Mouse (Mus musculus) midbrain, embryonic 12.5 days (tissue): ENCODE results near the gene Mtus2. TPM values are rescaled to one million over a fixed set of nuclear protein-coding genes. Genes with fewer than 3 reads are reported as not detected.
A peak's percentile ranks its signal among the peaks of the same experiment; 100 is the strongest.

Source experiments
- ATAC-seq: fragments of 200-750 bp; cut with Nextera tagmentation; 2 replicates; pipeline ENCODE4 v1.8.0; 2017; ENCODE audit warnings: low read depth, moderate TSS enrichment, moderate library complexity; ENCODE audit not compliant: low FRiP score
- H3K27ac ChIP-seq: fragments of 300-500 bp; sonication (generic); replicated peaks from 2 replicates; pipeline ENCODE4 v1.5.1; 2016; ENCODE audit warnings: mild to moderate bottlenecking
- H3K27me3 ChIP-seq: fragments of 300-500 bp; sonication (generic); 2 replicates; pipeline ENCODE4 v1.6.1; 2016; ENCODE audit warnings: mild to moderate bottlenecking
- H3K36me3 ChIP-seq: fragments of 300-500 bp; sonication (generic); 2 replicates; pipeline ENCODE4 v1.6.1; 2016
- H3K4me1 ChIP-seq: fragments of 300-500 bp; sonication (generic); 2 replicates; pipeline ENCODE4 v1.6.1; 2016
- H3K4me2 ChIP-seq: fragments of 300-500 bp; sonication (generic); replicated peaks from 2 replicates; pipeline ENCODE4 v1.6.1; 2016; ENCODE audit warnings: mild to moderate bottlenecking, moderate library complexity
- H3K4me3 ChIP-seq: fragments of 300-500 bp; sonication (generic); 2 replicates; pipeline ENCODE4 v1.5.1; 2016; ENCODE audit warnings: mild to moderate bottlenecking
- H3K9ac ChIP-seq: fragments of 300-500 bp; sonication (generic); replicated peaks from 2 replicates; pipeline ENCODE4 v1.6.1; 2016; ENCODE audit warnings: mild to moderate bottlenecking, moderate library complexity
- H3K9me3 ChIP-seq: fragments of 300-500 bp; sonication (generic); 2 replicates; pipeline ENCODE4 v1.6.1; 2016; ENCODE audit warnings: mild to moderate bottlenecking
- WGBS: fragments of 180-500 bp; shearing (Covaris S2); methylation state at CpG from one replicate; pipeline ENCODE4 v1.1.7; 2016; 5-methylcytosine and 5-hydroxymethylcytosine counted together
- polyA plus RNA-seq: library from polyadenylated mRNA; unstranded; fragments of >200 nt; fragmentation: Nextera tagmentation; extraction: Ambion mirVana; gene quantifications from 2 replicates; pipeline ENCODE4 v1.2.1, GENCODE M21; 2016

The Mtus2 gene
- 24.0 and 25.4 TPM in 2 replicates for polyA plus RNA-seq

DNA sequence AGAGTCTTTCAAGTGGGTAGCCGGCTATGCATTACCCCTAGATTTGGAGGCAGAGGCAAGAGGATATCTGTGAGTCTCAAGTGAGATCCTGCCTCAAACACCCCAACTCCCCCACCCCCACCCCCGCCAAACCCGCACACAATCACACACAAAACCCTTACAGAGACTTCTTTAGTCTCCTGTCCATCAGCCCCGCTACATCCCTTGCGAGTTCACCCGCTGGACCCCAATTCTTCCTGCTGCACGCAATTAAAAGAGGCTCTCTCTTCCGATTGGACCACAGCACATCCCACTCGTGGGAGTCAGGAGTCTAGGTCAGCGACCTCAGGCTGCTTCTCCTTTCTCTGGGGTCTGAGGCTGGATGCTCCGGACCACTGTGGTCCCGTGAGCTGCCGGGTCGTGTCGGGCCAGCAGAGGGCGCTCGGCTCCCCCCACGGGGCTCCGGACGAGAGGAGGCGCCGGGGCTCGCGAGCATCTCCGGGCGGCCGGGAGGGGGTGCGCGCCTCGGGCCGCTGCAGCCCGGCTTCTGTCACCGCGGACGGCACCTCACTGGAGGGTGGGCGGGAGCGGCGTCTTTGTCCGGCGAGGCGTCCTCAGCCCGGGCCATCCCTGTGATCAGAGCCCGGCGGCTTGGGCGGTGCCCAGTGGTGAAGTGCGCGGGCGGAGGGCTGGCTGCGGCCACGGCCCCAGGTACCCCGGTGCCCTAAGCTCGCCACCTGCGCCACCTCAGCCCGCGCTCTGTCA is at the start of gene Mtus2:
Mtus2 (plus strand) TSS at position 500 of the 744 bp plus-strand sequence.
- Histone ChIP-seq H3K4me3 (peak within 1 kb of the TSS; percentile 73), H3K4me1 (peaks cover 17% of the 10 kb centered on the region), H3K4me2 (peak within 1 kb of the TSS; percentile 98), H3K27ac (peak within 1 kb of the TSS; percentile 30; the same call in 1 of the 2 replicates), H3K27me3 (peaks cover 34% of the 10 kb centered on the region), H3K9me3 (no peaks in the 10 kb centered on the region), H3K9ac (peak within 1 kb of the TSS; percentile 71), H3K36me3 (no peaks in the 10 kb centered on the region)
- WGBS: 1% methylated on average over 55 of the region's 55 CpGs
- peak; percentile 96 for ATAC-seq

DNA sequence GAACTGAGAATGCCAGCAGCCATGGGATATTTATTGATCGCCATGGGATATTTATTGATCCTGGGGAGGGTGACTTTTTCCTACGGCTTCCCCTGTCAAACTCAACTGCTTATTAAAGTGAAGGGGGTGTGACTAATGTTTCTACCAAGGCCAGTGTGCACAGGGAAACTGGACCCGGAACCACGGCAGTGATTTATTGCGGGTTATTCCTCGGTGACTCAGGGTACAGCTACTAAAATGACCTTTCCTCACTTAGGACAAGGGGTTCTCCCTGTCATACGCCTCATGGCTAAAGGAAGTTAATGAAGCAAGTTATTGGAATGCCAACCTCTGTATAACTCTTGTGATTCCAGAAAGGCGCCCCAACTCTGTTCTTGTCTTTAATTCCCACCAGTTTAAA is 49.3 kb upstream of the Mtus2 start:
- Histone ChIP-seq H3K9me3 (no peaks in the 10 kb centered on the region), H3K27me3 (no peaks in the 10 kb centered on the region), H3K27ac (no peak overlapping the region), H3K36me3 (no peaks in the 10 kb centered on the region), H3K9ac (no peak overlapping the region), H3K4me1 (no peaks in the 10 kb centered on the region), H3K4me3 (no peak overlapping the region), H3K4me2 (no peak overlapping the region)
- ATAC-seq: no peak
- 88% methylated on average over 8 of the region's 8 CpGs for WGBS

DNA sequence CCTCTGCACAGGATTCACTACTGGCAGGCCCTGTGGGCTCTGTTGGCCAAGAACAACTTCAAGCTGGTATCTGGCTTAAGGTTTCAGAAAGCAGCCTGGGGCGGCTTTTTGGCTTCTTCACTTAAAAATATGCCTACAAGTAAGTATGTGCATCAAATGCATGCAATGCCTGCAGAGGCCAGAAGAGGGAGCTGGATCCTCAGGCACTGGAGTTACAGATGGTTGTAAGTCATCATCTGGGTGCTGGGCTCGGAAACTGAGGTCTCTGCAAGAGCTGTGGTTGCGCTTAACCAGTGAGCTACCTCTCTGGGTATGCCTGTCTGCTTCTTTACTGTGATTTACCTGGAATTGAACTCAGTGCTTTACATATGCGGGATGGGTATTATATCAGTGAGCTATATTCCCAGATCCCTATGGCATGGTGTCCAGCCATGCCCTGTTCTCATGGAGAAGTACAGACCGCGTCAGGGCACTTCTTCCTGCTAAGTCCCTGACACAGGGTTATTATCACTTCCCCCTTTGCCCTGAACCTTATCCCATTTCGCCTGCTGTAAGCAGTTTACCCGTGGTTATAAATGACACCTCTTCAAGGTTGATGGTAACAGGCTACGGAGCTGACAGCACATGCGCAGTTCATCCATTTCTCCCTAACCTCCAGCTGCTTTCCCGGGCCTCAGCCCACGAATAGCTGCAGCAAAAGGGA is 46.2 kb upstream of the Mtus2 start:
- H3K36me3 ChIP-seq: no peaks in the 10 kb centered on the region
- 84% methylated on average over 12 of the region's 12 CpGs for WGBS
- H3K27me3 ChIP-seq: no peaks in the 10 kb centered on the region
- no peak overlapping the region for H3K4me3 ChIP-seq
- H3K4me1 ChIP-seq: no peaks in the 10 kb centered on the region
- ATAC-seq: no peak
- no peak overlapping the region for H3K27ac ChIP-seq
- H3K9me3 ChIP-seq: no peaks in the 10 kb centered on the region
- H3K9ac ChIP-seq: no peak overlapping the region
- no peak overlapping the region for H3K4me2 ChIP-seq

DNA sequence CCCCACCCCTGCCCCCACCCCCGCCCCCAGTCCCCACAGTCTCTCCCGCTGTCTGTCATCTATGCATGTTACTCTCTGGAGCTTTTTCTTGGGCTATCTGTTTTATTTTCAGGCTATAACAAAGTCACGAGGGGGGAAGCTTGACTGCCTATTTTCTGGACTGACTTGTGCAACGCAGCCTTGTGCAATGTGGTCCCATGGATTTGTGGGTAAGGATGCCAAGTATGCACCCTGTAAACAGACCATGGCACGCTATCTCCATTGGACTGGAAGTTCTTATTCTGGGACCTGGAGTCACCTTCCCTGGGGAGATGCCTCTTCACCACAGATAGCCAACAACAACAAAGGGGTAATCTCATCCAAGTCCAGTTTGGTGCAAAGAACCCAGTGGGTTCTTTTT is 45.4 kb upstream of the Mtus2 start:
- 80% methylated on average over 5 of the region's 5 CpGs for WGBS
- no peak overlapping the region for H3K27ac ChIP-seq
- no peak overlapping the region for H3K9ac ChIP-seq
- no peaks in the 10 kb centered on the region for H3K4me1 ChIP-seq
- H3K4me3 ChIP-seq: no peak overlapping the region
- H3K4me2 ChIP-seq: no peak overlapping the region
- ATAC-seq: no peak
- H3K27me3 ChIP-seq: no peaks in the 10 kb centered on the region
- H3K36me3 ChIP-seq: no peaks in the 10 kb centered on the region
- no peaks in the 10 kb centered on the region for H3K9me3 ChIP-seq

DNA sequence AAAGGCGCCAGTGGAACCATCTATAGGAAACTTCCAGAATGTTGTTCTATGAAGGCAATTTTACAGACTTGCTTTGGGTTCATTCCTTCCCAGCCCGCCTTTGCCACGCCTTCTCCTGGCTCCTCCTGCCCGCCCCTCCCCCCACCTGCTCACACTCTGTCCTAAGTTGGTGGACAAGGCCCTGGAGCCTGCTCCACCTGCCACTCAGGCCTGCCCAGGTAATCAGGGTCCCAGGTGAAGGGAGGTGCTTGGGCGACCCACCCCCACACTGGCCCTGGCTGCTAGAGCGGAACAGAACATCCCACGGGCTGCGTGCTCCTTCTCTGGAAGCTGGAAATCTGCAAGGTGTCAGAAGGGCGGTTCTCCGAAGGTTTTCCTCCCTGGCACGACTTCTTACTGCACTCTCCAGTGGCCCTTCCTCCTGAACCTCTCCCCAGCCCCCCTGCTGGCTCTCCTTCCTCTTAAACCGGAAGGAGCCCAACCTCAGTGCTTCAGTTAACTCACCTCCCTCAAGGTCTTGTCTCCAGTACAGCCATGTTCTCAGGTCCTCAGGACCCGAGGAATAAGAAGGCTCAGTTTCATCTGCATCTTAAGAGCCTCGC is 43.8 kb upstream of the Mtus2 start:
- Histone ChIP-seq H3K9ac (no peak overlapping the region), H3K4me1 (no peaks in the 10 kb centered on the region)
- ATAC-seq: no peak

DNA sequence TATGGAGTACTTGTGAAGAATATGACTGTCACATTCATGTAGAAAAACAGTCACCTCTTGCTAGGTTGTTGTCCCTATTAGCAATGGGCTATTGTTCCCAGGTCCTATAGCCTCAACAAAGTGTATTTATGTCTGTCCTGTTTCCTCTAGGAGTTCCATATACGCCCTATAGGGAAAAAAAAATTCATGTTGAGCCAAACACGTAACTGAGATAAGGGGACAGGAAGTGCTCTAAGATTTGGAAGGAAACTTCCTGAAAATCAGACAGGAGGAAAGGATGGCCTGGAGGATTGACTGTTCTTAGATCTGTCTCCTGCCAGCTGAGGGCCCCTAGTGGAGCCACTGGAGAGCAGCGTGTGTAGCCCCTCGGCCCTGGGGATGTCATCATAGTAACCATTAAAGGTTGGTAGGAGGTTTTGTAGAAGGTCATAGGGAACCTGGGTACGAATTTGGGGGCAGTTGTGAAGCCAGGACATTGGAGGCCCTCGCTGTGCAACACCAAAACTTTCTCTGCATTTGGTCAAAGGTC is 42.0 kb upstream of the Mtus2 start:
- Histone ChIP-seq H3K36me3 (no peaks in the 10 kb centered on the region), H3K9ac (no peak overlapping the region), H3K4me2 (no peak overlapping the region), H3K9me3 (no peaks in the 10 kb centered on the region), H3K4me3 (no peak overlapping the region), H3K27me3 (no peaks in the 10 kb centered on the region), H3K4me1 (no peaks in the 10 kb centered on the region), H3K27ac (no peak overlapping the region)
- ATAC-seq: no peak
- WGBS: 54% methylated on average over 6 of the region's 6 CpGs

More for the DNA sequence above, 43.8 kb upstream of the Mtus2 start:
- H3K4me3 ChIP-seq: no peak overlapping the region
- 46% methylated on average over 14 of the region's 14 CpGs for WGBS
- H3K4me2 ChIP-seq: no peak overlapping the region
- no peak overlapping the region for H3K27ac ChIP-seq
- no peaks in the 10 kb centered on the region for H3K27me3 ChIP-seq
- no peaks in the 10 kb centered on the region for H3K36me3 ChIP-seq
- no peaks in the 10 kb centered on the region for H3K9me3 ChIP-seq

DNA sequence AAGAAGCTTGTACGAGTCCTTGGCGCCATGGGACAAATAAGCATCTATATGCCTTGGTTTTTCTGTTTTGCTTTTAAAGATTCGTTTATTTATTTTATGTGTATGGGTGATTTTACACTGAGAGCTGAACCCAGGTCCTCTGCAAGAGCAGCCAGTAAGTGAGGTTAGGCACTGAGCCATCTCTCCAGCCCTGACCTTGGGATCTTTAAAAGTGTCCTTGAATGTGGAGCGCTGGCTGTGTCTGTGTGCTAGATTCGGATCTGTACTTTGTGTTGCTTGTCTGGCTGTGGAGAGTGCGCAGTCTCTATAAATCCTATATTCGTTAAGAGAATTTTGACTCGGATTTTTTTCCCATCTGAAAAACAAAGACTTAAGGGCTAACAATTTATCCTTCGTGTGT is 40.9 kb upstream of the Mtus2 start:
- WGBS: 84% methylated on average over 9 of the region's 9 CpGs
- H3K4me2 ChIP-seq: no peak overlapping the region
- no peaks in the 10 kb centered on the region for H3K36me3 ChIP-seq
- H3K4me3 ChIP-seq: no peak overlapping the region
- H3K9ac ChIP-seq: no peak overlapping the region
- H3K27ac ChIP-seq: no peak overlapping the region
- H3K27me3 ChIP-seq: no peaks in the 10 kb centered on the region
- no peak for ATAC-seq
- no peaks in the 10 kb centered on the region for H3K9me3 ChIP-seq
- H3K4me1 ChIP-seq: no peaks in the 10 kb centered on the region

DNA sequence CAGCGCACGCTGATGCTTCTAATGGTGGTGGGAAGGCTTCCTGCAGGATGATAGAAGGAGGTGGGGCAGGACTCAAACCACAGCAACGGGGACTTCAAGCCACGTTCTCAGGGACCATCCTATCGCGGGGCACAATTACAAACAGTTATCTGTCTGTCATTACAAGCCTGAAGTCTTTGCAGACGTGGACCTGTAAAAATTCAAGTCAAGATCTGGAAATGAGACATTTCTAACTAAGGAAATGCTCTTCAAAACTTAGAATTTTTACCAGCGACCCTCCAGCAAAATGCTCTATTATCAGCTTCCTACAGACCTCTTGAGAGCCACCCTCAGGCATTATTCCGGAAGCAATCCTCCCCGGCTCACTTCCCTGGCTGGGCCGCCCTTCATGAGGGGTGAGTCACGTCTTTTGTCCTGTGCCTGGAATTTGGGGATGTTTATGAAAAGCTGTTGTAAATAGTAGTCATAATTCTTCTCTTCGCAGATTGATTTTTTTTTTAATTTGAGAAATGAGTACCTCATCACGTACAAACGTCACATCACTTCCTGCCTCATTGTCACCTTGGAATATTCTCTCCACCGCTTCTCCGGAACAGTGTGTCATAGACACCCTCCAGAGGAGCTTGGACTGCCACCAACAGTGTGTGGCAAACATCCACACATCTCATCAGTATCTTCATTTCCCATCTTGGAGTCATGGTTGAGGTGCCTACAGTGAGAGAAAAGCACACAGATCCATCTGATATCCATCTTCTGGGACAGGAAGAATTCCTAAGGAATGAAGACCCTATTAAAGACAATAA is 38.9 kb upstream of the Mtus2 start:
- Histone ChIP-seq H3K36me3 (no peaks in the 10 kb centered on the region), H3K27ac (no peak overlapping the region), H3K4me1 (no peaks in the 10 kb centered on the region), H3K27me3 (no peaks in the 10 kb centered on the region), H3K9ac (no peak overlapping the region), H3K9me3 (no peaks in the 10 kb centered on the region), H3K4me2 (no peak overlapping the region), H3K4me3 (no peak overlapping the region)
- ATAC-seq: no peak
- WGBS: 82% methylated on average over 17 of the region's 17 CpGs

DNA sequence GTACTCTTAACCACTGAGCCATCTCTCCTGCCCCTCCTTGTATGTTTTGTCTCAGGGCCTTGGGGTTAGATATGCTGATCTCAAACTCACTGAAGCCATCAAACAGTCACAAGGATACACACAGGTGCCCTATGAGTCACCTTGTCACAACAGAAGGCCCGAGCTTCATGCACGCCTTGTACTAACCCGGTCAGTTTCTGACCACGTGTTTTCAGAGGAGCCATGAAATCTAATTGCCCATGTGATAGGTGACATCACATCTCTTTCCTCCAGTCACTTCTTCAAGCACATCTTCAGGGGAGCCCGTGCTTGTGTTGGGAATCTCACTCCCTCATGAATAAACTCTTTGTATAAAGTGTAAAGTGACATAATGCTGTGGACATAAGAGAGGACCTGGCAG is 32.5 kb upstream of the Mtus2 start:
- H3K36me3 ChIP-seq: no peaks in the 10 kb centered on the region
- WGBS: 88% methylated on average over 5 of the region's 5 CpGs
- no peak for ATAC-seq

DNA sequence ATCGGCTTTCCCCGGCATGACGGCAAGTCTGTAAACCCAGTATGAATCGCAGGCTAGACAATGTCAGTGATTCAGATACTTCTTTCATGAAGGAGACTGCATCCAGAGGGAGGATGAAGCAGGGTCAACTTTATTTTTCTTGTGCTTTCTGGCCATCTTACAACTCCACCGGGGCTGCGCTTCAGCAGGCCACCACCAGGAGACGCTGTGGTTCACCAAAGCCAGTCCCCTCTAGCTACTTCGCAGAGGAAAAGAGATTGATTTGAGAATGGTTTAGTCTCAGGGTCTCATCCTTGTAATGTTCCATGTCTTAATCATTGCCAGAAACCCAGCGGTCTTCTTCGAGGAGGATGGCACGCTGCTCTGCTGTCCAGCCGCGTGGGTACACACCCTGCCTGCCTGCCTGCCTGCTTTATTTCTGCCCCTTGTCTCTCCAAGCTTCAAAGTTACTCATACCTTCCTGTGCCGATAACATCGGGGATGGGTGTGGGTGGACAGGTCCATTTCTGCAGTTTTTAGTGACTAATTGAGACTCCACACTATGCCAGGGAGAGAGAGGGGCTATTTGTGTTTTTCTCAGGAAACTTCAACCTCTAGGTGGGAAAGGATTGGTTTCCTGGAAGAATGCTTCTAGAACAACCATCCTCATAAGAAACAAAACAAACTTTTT is 31.1 kb upstream of the Mtus2 start:
- H3K4me1 ChIP-seq: no peaks in the 10 kb centered on the region
- no peak for ATAC-seq
- no peaks in the 10 kb centered on the region for H3K36me3 ChIP-seq
- no peak overlapping the region for H3K4me3 ChIP-seq
- no peaks in the 10 kb centered on the region for H3K27me3 ChIP-seq
- H3K9ac ChIP-seq: no peak overlapping the region
- no peak overlapping the region for H3K27ac ChIP-seq
- H3K9me3 ChIP-seq: no peaks in the 10 kb centered on the region
- WGBS: 69% methylated on average over 15 of the region's 15 CpGs
- H3K4me2 ChIP-seq: no peak overlapping the region

More for the DNA sequence above, 32.5 kb upstream of the Mtus2 start:
- Histone ChIP-seq H3K27ac (no peak overlapping the region), H3K4me1 (no peaks in the 10 kb centered on the region), H3K27me3 (no peaks in the 10 kb centered on the region), H3K9me3 (no peaks in the 10 kb centered on the region), H3K4me3 (no peak overlapping the region), H3K4me2 (no peak overlapping the region), H3K9ac (no peak overlapping the region)
